In genomic region chr2:172935776-172936562, GRCm38 (mm10) we compare ENCODE assay signal across 9 mouse cellular contexts. TPM values are rescaled to one million over a fixed set of nuclear protein-coding genes. Genes with fewer than 3 reads are reported as not detected.
A peak's percentile ranks its signal among the peaks of the same experiment; 100 is the strongest.
DNase-seq lines count a peak whose midpoint lies in the region; ATAC-seq lines count a peak whose summit lies in the region.
"Had no signal": no experiment of that assay in that cellular context is flagged by ENCODE, and none has a peak within 500 bp of the region (broad histone marks: within the 10 kb centered on the region; RNA-seq: fewer than 3 reads in every experiment).

No protein-coding gene starts in this region.

- no peak for DNase-seq in heart, postnatal 25 days (ENCODE audit: low spot score)
- DNase-seq in embryonic facial prominence, embryonic 14.5 days (ENCODE audit: low spot score) = peak; percentile 79
- no peak for DNase-seq in frontal cortex, postnatal 10 days (ENCODE audit: low spot score in 2 of 2)
- DNase-seq in testis, postnatal 14 days (ENCODE audit: low spot score) = no peak
- no peak for DNase-seq in adrenal gland, postnatal 4 days (ENCODE audit: low spot score in 2 of 2)
- DNase-seq: thymus, postnatal 14 days had no signal

- peak overlapping the region; percentile 94 for H3K27ac ChIP-seq in heart, embryonic 15.5 days
- H3K27ac ChIP-seq in embryonic facial prominence, embryonic 14.5 days (replicated peaks; ENCODE audit: low read depth, low read length) = peak overlapping the region; percentile 83
- H3K27ac ChIP-seq in intestine, embryonic 16.5 days (ENCODE audit: low read length) = no peak overlapping the region
- H3K27ac ChIP-seq in neural tube, embryonic 12.5 days = no peak overlapping the region; the same call in 1 of the 2 replicates

- peaks cover 40% of the 10 kb centered on the region for H3K27me3 ChIP-seq in heart, embryonic 15.5 days
- peaks cover 12% of the 10 kb centered on the region; the same call in 1 of the 2 replicates for H3K27me3 ChIP-seq in embryonic facial prominence, embryonic 14.5 days (replicated peaks; ENCODE audit: control insufficient read depth, insufficient read depth, low read length)
- H3K27me3 ChIP-seq in intestine, embryonic 16.5 days (replicated peaks; ENCODE audit: control insufficient read depth, insufficient read depth, low read length) = no peaks in the 10 kb centered on the region; the same call in 1 of the 2 replicates
- H3K27me3 ChIP-seq in neural tube, embryonic 12.5 days (replicated peaks) = peaks cover 55% of the 10 kb centered on the region

- H3K9me3 ChIP-seq in heart, embryonic 15.5 days (replicated peaks) = no peaks in the 10 kb centered on the region
- no peaks in the 10 kb centered on the region for H3K9me3 ChIP-seq in embryonic facial prominence, embryonic 14.5 days (ENCODE audit: control insufficient read depth, low read length)
- no peaks in the 10 kb centered on the region for H3K9me3 ChIP-seq in intestine, embryonic 16.5 days (ENCODE audit: control insufficient read depth, low read length)
- no peaks in the 10 kb centered on the region for H3K9me3 ChIP-seq in neural tube, embryonic 12.5 days

- H3K9ac ChIP-seq in heart, embryonic 15.5 days = peak overlapping the region; percentile 76
- H3K9ac ChIP-seq in embryonic facial prominence, embryonic 14.5 days (ENCODE audit: low read depth, low read length) = peak overlapping the region; percentile 67
- peak overlapping the region; percentile 56 for H3K9ac ChIP-seq in intestine, embryonic 16.5 days (ENCODE audit: low read depth, low read length)
- no peak overlapping the region for H3K9ac ChIP-seq in neural tube, embryonic 12.5 days

- H3K4me1 ChIP-seq in heart, embryonic 15.5 days (replicated peaks) = peaks cover 72% of the 10 kb centered on the region
- peaks cover 71% of the 10 kb centered on the region for H3K4me1 ChIP-seq in embryonic facial prominence, embryonic 14.5 days (ENCODE audit: control insufficient read depth, insufficient read depth, low read length)
- H3K4me1 ChIP-seq in intestine, embryonic 16.5 days (ENCODE audit: control insufficient read depth, insufficient read depth, low read length) = peaks cover 59% of the 10 kb centered on the region
- H3K4me1 ChIP-seq in neural tube, embryonic 12.5 days = peaks cover 82% of the 10 kb centered on the region

- intact Hi-C loops in heart, postnatal 25 days (cut with DNase I) = no loop called here

- ATAC-seq in heart, embryonic 15.5 days (replicated peaks; ENCODE audit: insufficient number of reproducible peaks, insufficient read depth, low FRiP score, low read depth) = no peak
- no peak for ATAC-seq in embryonic facial prominence, embryonic 14.5 days (ENCODE audit: low read depth)
- no peak for ATAC-seq in intestine, embryonic 16.5 days
- no peak for ATAC-seq in neural tube, embryonic 12.5 days (ENCODE audit: low FRiP score, low read depth)

- peak overlapping the region; percentile 32; the same call in 1 of the 2 replicates for H3K4me3 ChIP-seq in heart, embryonic 15.5 days
- H3K4me3 ChIP-seq in embryonic facial prominence, embryonic 14.5 days (ENCODE audit: low read depth, low read length) = peak overlapping the region; percentile 67; the same call in 1 of the 2 replicates
- no peak overlapping the region for H3K4me3 ChIP-seq in intestine, embryonic 16.5 days (ENCODE audit: low read length)
- no peak overlapping the region for H3K4me3 ChIP-seq in neural tube, embryonic 12.5 days

- peak overlapping the region; percentile 86 for H3K4me2 ChIP-seq in heart, embryonic 15.5 days
- peak overlapping the region; percentile 99 for H3K4me2 ChIP-seq in embryonic facial prominence, embryonic 14.5 days (ENCODE audit: low read depth, low read length)
- peak overlapping the region; percentile 40; the same call in 1 of the 2 replicates for H3K4me2 ChIP-seq in intestine, embryonic 16.5 days (ENCODE audit: low read depth, low read length)
- H3K4me2 ChIP-seq in neural tube, embryonic 12.5 days (replicated peaks) = peak overlapping the region; percentile 93

- WGBS in heart, embryonic 15.5 days = 38% methylated on average over 12 of the region's 12 CpGs
- WGBS in embryonic facial prominence, embryonic 14.5 days = 18% methylated on average over 12 of the region's 12 CpGs
- WGBS in intestine, embryonic 16.5 days = 45% methylated on average over 12 of the region's 12 CpGs
- 11% methylated on average over 12 of the region's 12 CpGs for WGBS in neural tube, embryonic 12.5 days

- H3K36me3 ChIP-seq in heart, embryonic 15.5 days = no peaks in the 10 kb centered on the region
- H3K36me3 ChIP-seq in embryonic facial prominence, embryonic 14.5 days (ENCODE audit: control insufficient read depth, insufficient read depth, low read length) = no peaks in the 10 kb centered on the region
- H3K36me3 ChIP-seq in intestine, embryonic 16.5 days (ENCODE audit: control insufficient read depth, insufficient read depth, low read length) = no peaks in the 10 kb centered on the region
- H3K36me3 ChIP-seq in neural tube, embryonic 12.5 days = no peaks in the 10 kb centered on the region

RNA-seq across cellular contexts. Expression of gene Bmp7, which starts 4.2 kb away (rescaled TPM):
- 31.3 and 35.1 TPM in 2 replicates for polyA plus RNA-seq in heart, embryonic 15.5 days (2015; fragmentation: Nextera tagmentation; extraction: Ambion mirVana)
- 1 to 10 TPM in 1 of 2 experiments, under 1 TPM in 1; 0.83 to 1.6 TPM for total RNA-seq in heart, postnatal 25 days (2021)
- 25.6 and 26.6 TPM in 2 replicates for polyA plus RNA-seq in embryonic facial prominence, embryonic 14.5 days (2014; fragmentation: Nextera tagmentation; extraction: Ambion mirVana)
- 19.6 and 24.9 TPM in 2 replicates for polyA plus RNA-seq in intestine, embryonic 16.5 days (2015; fragmentation: Nextera tagmentation; extraction: Ambion mirVana)
- polyA plus RNA-seq in neural tube, embryonic 12.5 days (2016; fragmentation: Nextera tagmentation; extraction: Ambion mirVana) = 14.8 and 16.3 TPM in 2 replicates
- total RNA-seq in adrenal gland, postnatal 4 days (2021) = 10 to 100 TPM in 1 of 2 experiments, 1 to 10 TPM in 1; 9.9 to 14.9 TPM

RNA-seq across cellular contexts. Expression of gene Spo11, which starts 41.5 kb away (rescaled TPM):
- 0.74 TPM in 1 of 2 replicates, not detected in the other for polyA plus RNA-seq in heart, embryonic 15.5 days (2015; fragmentation: Nextera tagmentation; extraction: Ambion mirVana)
- not detected for total RNA-seq in heart, postnatal 25 days (2021)
- 1.8 and 3.1 TPM in 2 replicates for polyA plus RNA-seq in embryonic facial prominence, embryonic 14.5 days (2014; fragmentation: Nextera tagmentation; extraction: Ambion mirVana)
- polyA plus RNA-seq in intestine, embryonic 16.5 days (2015; fragmentation: Nextera tagmentation; extraction: Ambion mirVana) = 0.04 and 0.11 TPM in 2 replicates
- polyA plus RNA-seq in neural tube, embryonic 12.5 days (2016; fragmentation: Nextera tagmentation; extraction: Ambion mirVana) = 0.22 and 0.27 TPM in 2 replicates
- total RNA-seq in adrenal gland, postnatal 4 days (2021) = not detected

Comparison
In these comparisons a context has a peak if more than half of its experiments do, and no peak if none do; other contexts are left out.
1. H3K27ac ChIP-seq: peak in heart, embryonic 15.5 days (single experiment) and embryonic facial prominence, embryonic 14.5 days (single experiment); none in intestine, embryonic 16.5 days (single experiment) and neural tube, embryonic 12.5 days (single experiment).
2. H3K4me2 ChIP-seq: peak in every context shown above with its lines; median percentile 99 in embryonic facial prominence, embryonic 14.5 days; 93 in neural tube, embryonic 12.5 days; 86 in heart, embryonic 15.5 days; 40 in intestine, embryonic 16.5 days.
3. H3K4me3 ChIP-seq: peak in heart, embryonic 15.5 days (single experiment) and embryonic facial prominence, embryonic 14.5 days (single experiment); none in intestine, embryonic 16.5 days (single experiment) and neural tube, embryonic 12.5 days (single experiment).